Mouse (Mus musculus) limb, embryonic 11.5 days (tissue): ENCODE data around the gene Hhat. TPM values are rescaled to one million over a fixed set of nuclear protein-coding genes. Genes with fewer than 3 reads are reported as not detected.

Experiments
- ATAC-seq: fragments of 200-750 bp; cut with Nextera tagmentation; 2 replicates; pipeline ENCODE4 v1.8.0; 2017; ENCODE audit warnings: low read depth; ENCODE audit not compliant: insufficient number of reproducible peaks, low FRiP score, low TSS enrichment
- DNase-seq: peaks from one replicate; pipeline ENCODE4 v3.0.0-alpha.2; 2015; ENCODE audit warnings: low spot score
- H3K27ac ChIP-seq: fragments of 300-500 bp; sonication (generic); replicated peaks from 2 replicates; pipeline ENCODE4 v1.5.1; 2014; ENCODE audit warnings: low read depth, mild to moderate bottlenecking, low read length
- H3K27me3 ChIP-seq: fragments of 300-500 bp; sonication (generic); 2 replicates; pipeline ENCODE4 v1.6.1; 2014; ENCODE audit warnings: mild to moderate bottlenecking, low read length, mixed read lengths; ENCODE audit not compliant: control insufficient read depth, insufficient read depth
- H3K36me3 ChIP-seq: fragments of 300-500 bp; sonication (generic); 2 replicates; pipeline ENCODE4 v1.6.1; 2014; ENCODE audit warnings: mild to moderate bottlenecking, low read length, moderate library complexity, mixed read lengths; ENCODE audit not compliant: control insufficient read depth, insufficient read depth
- H3K4me1 ChIP-seq: fragments of 300-500 bp; sonication (generic); 2 replicates; pipeline ENCODE4 v1.6.1; 2014; ENCODE audit warnings: low read length, mixed read lengths; ENCODE audit not compliant: control insufficient read depth, insufficient read depth
- H3K4me2 ChIP-seq: fragments of 300-500 bp; sonication (generic); 2 replicates; pipeline ENCODE4 v1.6.1; 2014; ENCODE audit warnings: low read depth, mild to moderate bottlenecking, moderate library complexity; ENCODE audit not compliant: severe bottlenecking
- H3K4me3 ChIP-seq: fragments of 300-500 bp; sonication (generic); 2 replicates; pipeline ENCODE4 v1.5.1; 2014; ENCODE audit warnings: low read depth, low read length
- H3K9ac ChIP-seq: fragments of 300-500 bp; sonication (generic); 2 replicates; pipeline ENCODE4 v1.6.1; 2014; ENCODE audit warnings: mild to moderate bottlenecking, low read length
- H3K9me3 ChIP-seq: fragments of 300-500 bp; sonication (generic); 2 replicates; pipeline ENCODE4 v1.6.1; 2016; ENCODE audit warnings: low read length; ENCODE audit not compliant: control insufficient read depth
- WGBS: fragments of 180-500 bp; shearing (Covaris S2); extraction: QIAGEN DNeasy Blood & Tissue Kit; methylation state at CpG from one replicate; pipeline ENCODE4 v1.1.7; 2014; 5-methylcytosine and 5-hydroxymethylcytosine counted together
- polyA plus RNA-seq: library from polyadenylated mRNA; unstranded; fragments of >200 nt; fragmentation: Nextera tagmentation; extraction: Ambion mirVana; gene quantifications from 2 replicates; pipeline ENCODE4 v1.2.1, GENCODE M21; 2014

Gene Hhat
- polyA plus RNA-seq, 1 experiment from 2014 or later: 16.6 TPM

DNA sequence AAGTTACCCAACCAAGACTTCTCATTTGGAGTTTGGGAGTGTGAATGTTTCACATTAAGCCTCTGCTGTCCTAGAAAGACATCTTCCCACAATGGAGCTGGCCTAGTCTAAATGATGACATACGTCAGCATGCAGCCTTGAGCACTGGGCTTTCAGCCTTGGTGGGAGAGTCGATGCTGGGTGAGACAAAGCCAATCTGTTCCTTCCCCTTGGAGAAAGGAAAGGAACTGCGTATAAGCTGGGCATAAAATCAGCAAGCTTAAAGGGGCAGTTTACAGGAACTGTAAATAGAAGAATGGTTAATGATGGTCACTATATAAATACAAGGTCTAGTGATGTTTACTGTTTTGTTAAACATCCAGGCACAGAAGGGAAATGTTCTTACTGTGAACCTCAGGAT lies 286.0 kb downstream of the Hhat start:
- Histone ChIP-seq H3K9ac (no peak overlapping the region), H3K4me3 (no peak overlapping the region), H3K27me3 (no peaks in the 10 kb centered on the region), H3K27ac (no peak overlapping the region), H3K36me3 (no peaks in the 10 kb centered on the region), H3K9me3 (no peaks in the 10 kb centered on the region), H3K4me1 (0 out of 2 replicates have a peak, but pooled peaks cover 2% of the 10 kb centered on the region), H3K4me2 (no peak overlapping the region)
- DNase-seq (no peak), ATAC-seq (no peak)
- 70% methylated on average over 3 of the region's 3 CpGs for WGBS

DNA sequence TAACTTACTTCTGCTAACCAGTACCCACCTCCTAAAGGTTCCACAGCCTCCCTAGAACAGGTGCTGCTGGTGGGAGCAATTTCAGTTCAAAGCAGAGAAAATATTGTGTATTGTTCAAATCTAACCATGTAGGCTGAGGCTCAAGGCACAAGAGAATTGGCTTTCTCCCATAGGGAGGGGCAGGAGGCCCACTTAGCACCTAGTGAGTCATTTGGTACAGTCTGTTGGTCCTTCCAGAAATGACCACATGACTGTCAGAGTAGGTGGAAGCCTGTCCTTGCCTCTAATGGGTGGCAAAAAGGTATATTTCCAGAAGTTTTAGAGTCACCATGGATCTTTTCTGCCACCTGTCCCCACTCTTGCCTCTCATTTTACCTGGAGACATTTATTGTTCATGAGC lies 289.6 kb downstream of the Hhat start:
- no peak for DNase-seq
- H3K9me3 ChIP-seq: no peaks in the 10 kb centered on the region
- H3K36me3 ChIP-seq: no peaks in the 10 kb centered on the region
- no peak overlapping the region for H3K4me2 ChIP-seq
- no peaks in the 10 kb centered on the region for H3K4me1 ChIP-seq
- H3K27ac ChIP-seq: no peak overlapping the region
- ATAC-seq: no peak
- H3K9ac ChIP-seq: no peak overlapping the region
- no peaks in the 10 kb centered on the region for H3K27me3 ChIP-seq
- no peak overlapping the region for H3K4me3 ChIP-seq

DNA sequence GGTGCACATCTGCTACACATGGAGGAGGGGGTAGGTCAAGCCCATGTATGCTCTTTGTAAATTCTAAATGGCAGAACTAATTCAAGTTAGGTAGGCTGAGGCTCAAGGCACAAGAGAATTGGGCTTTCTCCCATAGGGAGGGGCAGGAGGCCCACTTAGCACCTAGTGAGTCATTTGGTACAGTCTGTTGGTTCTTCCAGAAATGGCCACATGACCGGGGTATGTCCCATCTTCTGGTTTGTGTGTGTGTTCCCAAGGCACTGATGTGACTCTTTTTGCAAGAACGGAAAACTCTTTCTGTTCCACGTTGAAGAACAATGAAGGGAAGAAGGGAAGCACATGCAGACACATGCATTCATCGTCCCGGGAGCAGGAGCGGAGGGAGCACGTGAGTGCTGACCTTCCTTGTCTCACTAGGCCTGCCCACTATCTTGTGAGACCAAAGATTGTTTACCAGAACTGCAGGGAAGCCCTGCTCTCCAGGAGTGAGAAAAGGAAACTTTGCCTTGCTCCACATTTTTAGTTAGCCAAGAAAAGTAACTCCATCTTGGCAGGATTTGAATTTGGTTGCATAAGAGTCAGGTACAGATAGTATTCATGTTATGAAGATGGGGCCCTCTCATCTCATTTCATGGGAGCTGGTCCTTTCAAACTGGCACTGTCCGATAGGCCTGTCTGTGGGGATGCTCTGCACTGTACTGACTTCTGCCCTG lies 290.8 kb downstream of the Hhat start:
- H3K9ac ChIP-seq: no peak overlapping the region
- no peak overlapping the region for H3K27ac ChIP-seq
- H3K27me3 ChIP-seq: no peaks in the 10 kb centered on the region
- no peaks in the 10 kb centered on the region for H3K4me1 ChIP-seq
- no peak overlapping the region for H3K4me2 ChIP-seq
- ATAC-seq (no peak), DNase-seq (no peak)
- WGBS: 90% methylated on average over 8 of the region's 8 CpGs
- no peaks in the 10 kb centered on the region for H3K36me3 ChIP-seq
- no peak overlapping the region for H3K4me3 ChIP-seq
- H3K9me3 ChIP-seq: no peaks in the 10 kb centered on the region

DNA sequence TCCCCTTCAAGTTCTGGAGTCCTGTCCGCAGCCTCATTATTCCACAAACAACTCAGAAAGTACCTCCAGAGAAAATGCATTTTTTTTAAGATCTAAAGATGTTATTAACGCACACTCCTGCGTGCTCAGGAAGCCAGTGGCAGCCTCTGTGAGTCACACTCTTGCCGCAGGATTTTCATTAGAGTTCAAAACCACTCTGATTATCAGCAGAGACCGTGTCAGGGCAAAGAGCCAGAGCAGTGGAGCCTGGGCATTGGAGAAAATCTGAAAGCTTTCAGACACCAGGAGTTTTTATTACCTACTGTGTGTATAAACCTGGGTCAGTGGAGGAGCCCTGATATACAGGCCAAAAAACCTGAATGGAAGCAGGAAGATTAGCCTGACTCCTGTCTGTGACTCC lies 292.8 kb downstream of the Hhat start:
- Histone ChIP-seq H3K27ac (no peak overlapping the region), H3K9me3 (no peaks in the 10 kb centered on the region), H3K4me1 (no peaks in the 10 kb centered on the region), H3K36me3 (no peaks in the 10 kb centered on the region), H3K9ac (no peak overlapping the region), H3K4me3 (no peak overlapping the region), H3K4me2 (no peak overlapping the region), H3K27me3 (no peaks in the 10 kb centered on the region)
- 67% methylated on average over 5 of the region's 5 CpGs for WGBS
- no peak for DNase-seq
- no peak for ATAC-seq

DNA sequence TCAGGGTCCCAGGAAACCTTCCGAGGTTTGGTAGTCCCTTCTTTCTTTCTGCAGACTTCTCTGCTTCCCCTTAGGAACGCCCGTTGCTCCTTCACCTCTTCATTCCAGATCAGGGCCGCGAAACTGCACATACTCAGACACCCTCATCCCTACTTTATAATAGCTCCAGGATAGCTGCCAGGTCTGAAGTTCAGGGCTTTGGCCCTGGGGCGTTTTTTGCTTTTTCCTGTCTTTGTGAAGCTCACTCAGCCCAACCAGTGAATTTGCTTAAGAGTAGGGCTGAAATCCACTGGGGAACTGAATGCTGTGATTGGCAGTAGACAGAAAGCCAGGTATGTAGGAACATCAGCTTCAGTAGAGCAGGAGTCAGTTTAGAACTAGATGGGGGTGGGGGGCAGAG lies 293.5 kb downstream of the Hhat start:
- ATAC-seq (no peak), DNase-seq (no peak)
- 86% methylated on average over 6 of the region's 6 CpGs for WGBS

DNA sequence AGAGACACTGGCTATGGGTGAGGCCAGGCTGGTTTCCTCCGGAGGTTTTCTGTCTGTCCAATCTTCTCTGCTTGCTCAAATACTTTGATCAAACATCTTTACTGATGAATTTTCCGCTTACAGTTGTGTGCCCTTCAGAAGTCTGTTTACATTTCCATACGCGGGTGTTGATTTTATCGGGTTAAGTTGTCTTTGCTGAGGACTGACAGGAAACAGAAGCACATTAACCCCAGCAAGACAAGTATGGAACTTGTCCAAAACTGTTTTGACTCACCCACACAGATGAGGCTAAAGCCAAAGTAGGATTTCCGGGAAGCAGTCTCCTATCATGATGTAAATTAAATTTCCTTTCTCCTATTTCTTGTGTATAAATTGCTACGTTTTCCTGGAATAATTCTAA lies 294.3 kb downstream of the Hhat start:
- H3K4me3 ChIP-seq: no peak overlapping the region
- no peaks in the 10 kb centered on the region for H3K4me1 ChIP-seq
- no peak overlapping the region for H3K9ac ChIP-seq
- H3K9me3 ChIP-seq: no peaks in the 10 kb centered on the region
- no peaks in the 10 kb centered on the region for H3K27me3 ChIP-seq
- WGBS: 77% methylated on average over 7 of the region's 7 CpGs
- no peaks in the 10 kb centered on the region for H3K36me3 ChIP-seq
- ATAC-seq (no peak), DNase-seq (no peak)
- H3K27ac ChIP-seq: no peak overlapping the region
- no peak overlapping the region for H3K4me2 ChIP-seq

More for the DNA sequence above, 293.5 kb downstream of the Hhat start:
- Histone ChIP-seq H3K4me2 (no peak overlapping the region), H3K36me3 (no peaks in the 10 kb centered on the region), H3K9me3 (no peaks in the 10 kb centered on the region), H3K4me3 (no peak overlapping the region), H3K4me1 (no peaks in the 10 kb centered on the region), H3K27ac (no peak overlapping the region), H3K27me3 (no peaks in the 10 kb centered on the region), H3K9ac (no peak overlapping the region)

DNA sequence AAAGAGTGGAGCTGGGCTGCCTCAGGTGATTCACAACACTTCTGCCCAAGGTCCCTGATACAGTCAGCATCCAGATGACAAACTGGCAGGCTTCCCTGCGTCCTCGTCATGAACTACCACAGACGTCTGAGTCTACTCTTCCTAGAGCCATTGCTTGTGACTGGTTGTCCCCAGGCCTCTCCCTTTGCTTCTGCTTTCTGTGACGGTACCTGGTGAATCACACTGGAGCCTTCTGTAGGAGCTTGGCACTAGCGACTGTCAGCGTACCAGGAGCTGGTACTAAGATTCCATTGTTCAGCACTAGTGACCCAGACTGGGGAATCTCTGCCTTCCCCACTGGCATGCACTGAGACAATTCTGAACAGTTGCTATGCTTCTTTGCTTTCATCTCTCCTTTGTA lies 297.9 kb downstream of the Hhat start:
- 96% methylated on average over 6 of the region's 6 CpGs for WGBS
- no peaks in the 10 kb centered on the region for H3K4me1 ChIP-seq
- ATAC-seq (no peak), DNase-seq (no peak)
- H3K9ac ChIP-seq: no peak overlapping the region
- no peaks in the 10 kb centered on the region for H3K36me3 ChIP-seq
- H3K9me3 ChIP-seq: no peaks in the 10 kb centered on the region
- no peak overlapping the region for H3K27ac ChIP-seq
- no peaks in the 10 kb centered on the region for H3K27me3 ChIP-seq
- H3K4me3 ChIP-seq: no peak overlapping the region
- no peak overlapping the region for H3K4me2 ChIP-seq

DNA sequence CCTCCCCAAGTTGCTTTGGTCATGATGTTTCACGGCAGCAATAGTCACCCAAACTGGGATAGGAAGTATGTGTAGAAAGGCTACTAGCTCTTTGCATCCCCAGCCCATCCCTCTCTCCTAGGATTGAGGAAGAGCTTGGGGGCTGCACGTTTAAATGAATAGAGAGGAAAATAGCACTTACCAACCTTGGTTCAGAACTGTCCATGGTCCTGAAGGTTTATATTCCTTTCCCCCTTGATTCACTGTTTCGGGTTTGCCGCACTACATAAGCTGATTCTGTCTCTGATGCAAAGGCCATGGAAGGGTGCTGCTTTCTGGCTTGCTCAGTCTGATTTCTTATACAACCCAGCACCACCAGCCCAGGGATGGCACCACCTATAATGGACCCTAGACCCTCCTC lies 298.7 kb downstream of the Hhat start:
- ATAC-seq: no peak
- Histone ChIP-seq H3K4me2 (no peak overlapping the region), H3K4me1 (no peaks in the 10 kb centered on the region), H3K4me3 (no peak overlapping the region), H3K27ac (no peak overlapping the region), H3K9me3 (no peaks in the 10 kb centered on the region), H3K36me3 (no peaks in the 10 kb centered on the region), H3K9ac (no peak overlapping the region), H3K27me3 (no peaks in the 10 kb centered on the region)
- peak; percentile 26 for DNase-seq
- 58% methylated on average over 4 of the region's 4 CpGs for WGBS

DNA sequence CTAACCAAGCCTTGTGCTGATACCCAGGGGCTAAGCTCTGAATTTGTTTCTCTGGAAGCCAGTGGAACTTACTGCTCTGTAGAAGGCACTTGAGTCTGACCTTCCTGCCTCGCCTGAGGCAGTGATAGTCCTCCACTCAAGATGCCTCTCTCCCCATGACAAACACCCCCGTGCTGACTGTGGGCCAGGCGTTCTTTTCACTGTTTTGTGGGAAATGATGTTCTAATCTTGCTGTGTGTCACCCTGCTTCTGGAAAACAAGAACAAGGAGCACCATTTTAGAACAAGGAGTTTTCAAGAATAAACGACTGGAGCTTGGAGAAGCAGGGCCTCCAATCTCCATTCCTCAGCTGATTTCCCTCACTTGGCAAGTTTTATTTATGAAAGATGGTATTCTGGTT lies 307.3 kb downstream of the Hhat start:
- no peaks in the 10 kb centered on the region for H3K36me3 ChIP-seq
- no peak overlapping the region for H3K27ac ChIP-seq
- ATAC-seq (no peak), DNase-seq (no peak)
- no peak overlapping the region for H3K4me3 ChIP-seq
- no peak overlapping the region for H3K9ac ChIP-seq
- H3K27me3 ChIP-seq: no peaks in the 10 kb centered on the region
- no peaks in the 10 kb centered on the region for H3K9me3 ChIP-seq
- 73% methylated on average over 4 of the region's 4 CpGs for WGBS
- no peak overlapping the region for H3K4me2 ChIP-seq
- H3K4me1 ChIP-seq: no peaks in the 10 kb centered on the region
